Mouse (Mus musculus): ENCODE data around the gene 2510009E07Rik.

DNA sequence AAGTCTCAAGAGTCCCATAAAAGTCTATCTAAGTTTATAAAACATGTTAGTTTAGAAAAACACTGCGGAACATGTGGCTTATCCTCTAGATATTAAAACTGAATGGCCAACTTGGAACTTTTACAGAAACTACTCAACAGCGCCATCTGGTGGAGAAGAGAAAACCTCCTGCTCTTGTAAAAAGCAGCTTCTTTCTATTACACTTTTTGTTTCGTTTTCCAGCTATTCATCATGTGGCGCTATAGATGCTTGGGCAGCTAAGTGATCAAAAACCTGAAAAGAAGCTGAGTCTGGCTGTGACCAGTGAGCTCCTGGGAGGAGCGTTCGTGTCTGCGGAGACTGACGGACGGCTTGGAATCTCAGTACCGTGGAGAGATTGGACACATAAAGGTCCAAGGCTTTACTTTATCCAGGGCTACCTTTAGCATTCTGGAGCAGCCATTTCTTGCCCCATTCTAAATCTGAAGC is 33.5 kb upstream of the 2510009E07Rik start:
- TF ChIP-seq CTCF (IDR thresholded peaks at IDR 0.05; ENCODE audit: low read depth) = peak; percentile 79
- TF ChIP-seq EP300 (IDR thresholded peaks at IDR 0.05; ENCODE audit: low read depth) = no peak

All from liver, embryonic 14.5 days (tissue).